Mouse (Mus musculus) lung, adult 10 weeks (tissue): ENCODE results near the gene Gm4302. TPM values are rescaled to one million over a fixed set of nuclear protein-coding genes. Genes with fewer than 3 reads are reported as not detected.

Experiments used
- polyA plus RNA-seq: library from polyadenylated mRNA; stranded (reverse); fragments of 350-450 nt; fragmentation: Illumina TruSeq; extraction: RNeasy Lipid Tissue Mini Kit (QIAGEN cat#74804); gene quantifications from one replicate; pipeline ENCODE4 v1.2.3, GENCODE M21; 2014; ENCODE audit warnings: low read depth, low replicate concordance; ENCODE audit not compliant: insufficient read depth

Gm4302 gene
- not detected for polyA plus RNA-seq

GRCm38 (mm10) chr10:100340536-100340935, at the start of gene Gm4302:
TSS of gene Gm4302 (plus strand) at chr10:100340836.

GRCm38 (mm10) chr10:100335376-100335775, 5.3 kb upstream of the Gm4302 start, which contains the start of gene Gm4301:
TSS of gene Gm4301 (plus strand) at chr10:100335676.

GRCm38 (mm10) chr10:100345672-100346071, 5.0 kb downstream of the Gm4302 start, which contains the start of gene Gm4303:
TSS of gene Gm4303 (plus strand) at chr10:100345972.

GRCm38 (mm10) chr10:100350793-100351192, 10.2 kb downstream of the Gm4302 start, which contains the start of gene Gm4305:
TSS of gene Gm4305 (plus strand) at chr10:100351093.

GRCm38 (mm10) chr10:100361038-100361437, 20.4 kb downstream of the Gm4302 start, which contains the start of gene Gm4307:
TSS of gene Gm4307 (plus strand) at chr10:100361338.

GRCm38 (mm10) chr10:100382460-100382859, 41.8 kb downstream of the Gm4302 start, which contains the start of gene Gm4312:
TSS of gene Gm4312 (minus strand) at chr10:100382560.

Other genes with a start within 250 kb of the Gm4302 start
- not detected for gene Gm4301, start 5.2 kb upstream of the Gm4302 start, polyA plus RNA-seq
- gene Gm4303, start 5.1 kb downstream of the Gm4302 start, polyA plus RNA-seq, result not detected
- gene Gm4305, start 10.3 kb downstream of the Gm4302 start, polyA plus RNA-seq, result not detected
- not detected for gene Gm4307, start 20.5 kb downstream of the Gm4302 start, polyA plus RNA-seq
- gene Gm4312, start 41.7 kb downstream of the Gm4302 start, polyA plus RNA-seq, result not detected
- 4.6 TPM for gene Tmtc3, start 146.5 kb downstream of the Gm4302 start, polyA plus RNA-seq
- gene Cep290, start 146.7 kb downstream of the Gm4302 start, polyA plus RNA-seq, result 4.0 TPM
- gene 4930430F08Rik, start 249.6 kb downstream of the Gm4302 start, polyA plus RNA-seq, result 4.4 TPM
- gene 1700017N19Rik, start 249.6 kb downstream of the Gm4302 start, polyA plus RNA-seq, result not detected